19 mouse cellular contexts compared by ENCODE assay signal in genomic region chr6:53884496-53884895, GRCm38 (mm10).
DNase-seq lines count a peak whose midpoint lies in the region; ATAC-seq lines count a peak whose summit lies in the region.
"Had no signal": no experiment of that assay in that cellular context is flagged by ENCODE, and none has a peak within 500 bp of the region (broad histone marks: within the 10 kb centered on the region; RNA-seq: fewer than 3 reads in every experiment).

No protein-coding gene starts in this region.

- no peaks in the 10 kb centered on the region for H3K36me3 ChIP-seq in hindbrain, embryonic 15.5 days
- H3K36me3 ChIP-seq in hindbrain, embryonic 13.5 days, result no peaks in the 10 kb centered on the region
- no peaks in the 10 kb centered on the region for H3K36me3 ChIP-seq in kidney, embryonic 14.5 days (ENCODE audit: control insufficient read depth, insufficient read depth, low read length)
- H3K36me3 ChIP-seq: embryonic facial prominence, embryonic 13.5 days; forebrain, embryonic 12.5 days; midbrain, embryonic 10.5 days had no signal

- H3K4me2 ChIP-seq in hindbrain, embryonic 15.5 days, result no peak overlapping the region
- H3K4me2 ChIP-seq in hindbrain, embryonic 13.5 days, result no peak overlapping the region
- H3K4me2 ChIP-seq in kidney, embryonic 14.5 days (replicated peaks; ENCODE audit: low read depth, low read length), result no peak overlapping the region
- H3K4me2 ChIP-seq: embryonic facial prominence, embryonic 13.5 days; forebrain, embryonic 12.5 days; heart, embryonic 11.5 days had no signal

- no peak for ATAC-seq in hindbrain, embryonic 15.5 days (ENCODE audit: low FRiP score, low read depth)
- ATAC-seq in hindbrain, embryonic 13.5 days (ENCODE audit: low FRiP score), result no peak
- no peak for ATAC-seq in kidney, embryonic 14.5 days (ENCODE audit: low FRiP score, low TSS enrichment)
- ATAC-seq: inflammation-experienced regulatory T-cells, adult 6 months; midbrain, embryonic 16.5 days had no signal

- H3K27ac ChIP-seq in hindbrain, embryonic 15.5 days (replicated peaks), result 0 out of 2 replicates have a peak overlapping the region, but pooled peaks have one; percentile 16
- no peak overlapping the region for H3K27ac ChIP-seq in hindbrain, embryonic 13.5 days
- H3K27ac ChIP-seq in kidney, embryonic 14.5 days (ENCODE audit: low read depth, low read length), result no peak overlapping the region
- H3K27ac ChIP-seq: embryonic facial prominence, embryonic 13.5 days; forebrain, embryonic 12.5 days; midbrain, embryonic 10.5 days had no signal

- H3K9ac ChIP-seq in hindbrain, embryonic 15.5 days, result no peak overlapping the region
- H3K9ac ChIP-seq in hindbrain, embryonic 13.5 days, result no peak overlapping the region
- no peak overlapping the region for H3K9ac ChIP-seq in kidney, embryonic 14.5 days (ENCODE audit: low read depth, low read length)
- H3K9ac ChIP-seq: embryonic facial prominence, embryonic 13.5 days; forebrain, embryonic 12.5 days had no signal

- DNase-seq in kidney, postnatal 14 days, result peak; percentile 42
- DNase-seq in lung, postnatal 10 days, result peak; percentile 42
- DNase-seq in lung, postnatal 14 days, result no peak
- no peak for DNase-seq in adrenal gland, adult 18-20 months (ENCODE audit: low spot score in 2 of 2)
- DNase-seq: adrenal gland, adult 8-10 months; cerebellum, postnatal 25 days; embryo, embryonic 11 days; thymus, postnatal 14 days had no signal

- no peaks in the 10 kb centered on the region for H3K27me3 ChIP-seq in hindbrain, embryonic 15.5 days
- H3K27me3 ChIP-seq in hindbrain, embryonic 13.5 days, result no peaks in the 10 kb centered on the region
- H3K27me3 ChIP-seq in kidney, embryonic 14.5 days (ENCODE audit: control insufficient read depth, insufficient read depth, low read length), result no peaks in the 10 kb centered on the region
- H3K27me3 ChIP-seq: embryonic facial prominence, embryonic 13.5 days; forebrain, embryonic 12.5 days had no signal

- 85% methylated on average over 8 of the region's 8 CpGs for WGBS in hindbrain, embryonic 15.5 days
- 89% methylated on average over 8 of the region's 8 CpGs for WGBS in hindbrain, embryonic 13.5 days
- 85% methylated on average over 8 of the region's 8 CpGs for WGBS in kidney, embryonic 14.5 days

- peaks cover 21% of the 10 kb centered on the region for H3K4me1 ChIP-seq in hindbrain, embryonic 15.5 days (replicated peaks)
- peaks cover 23% of the 10 kb centered on the region for H3K4me1 ChIP-seq in hindbrain, embryonic 13.5 days (replicated peaks)
- H3K4me1 ChIP-seq in kidney, embryonic 14.5 days (ENCODE audit: control insufficient read depth, insufficient read depth, low read length), result peaks cover 38% of the 10 kb centered on the region

- no peaks in the 10 kb centered on the region for H3K9me3 ChIP-seq in hindbrain, embryonic 15.5 days
- H3K9me3 ChIP-seq in hindbrain, embryonic 13.5 days, result no peaks in the 10 kb centered on the region
- no peaks in the 10 kb centered on the region for H3K9me3 ChIP-seq in kidney, embryonic 14.5 days (ENCODE audit: control insufficient read depth, low read length)
- H3K9me3 ChIP-seq: embryonic facial prominence, embryonic 13.5 days; forebrain, embryonic 12.5 days; midbrain, embryonic 10.5 days had no signal

- H3K4me3 ChIP-seq in hindbrain, embryonic 15.5 days, result no peak overlapping the region
- no peak overlapping the region for H3K4me3 ChIP-seq in hindbrain, embryonic 13.5 days
- H3K4me3 ChIP-seq in kidney, embryonic 14.5 days (ENCODE audit: low read length), result no peak overlapping the region
- H3K4me3 ChIP-seq: embryonic facial prominence, embryonic 13.5 days; erythroblast, embryonic 14.5 days; forebrain, embryonic 12.5 days; midbrain, embryonic 10.5 days; myocyte had no signal

Comparison
In these comparisons a context has a peak if more than half of its experiments do, and no peak if none do; other contexts are left out.
1. DNase-seq: peak in kidney, postnatal 14 days (single experiment) and lung, postnatal 10 days (single experiment); none in lung, postnatal 14 days (single experiment) and adrenal gland, adult 18-20 months (0 of 2).